Mouse (Mus musculus): Measurements from ENCODE around the gene Csnk1g2.

Csnk1g2 gene

DNA sequence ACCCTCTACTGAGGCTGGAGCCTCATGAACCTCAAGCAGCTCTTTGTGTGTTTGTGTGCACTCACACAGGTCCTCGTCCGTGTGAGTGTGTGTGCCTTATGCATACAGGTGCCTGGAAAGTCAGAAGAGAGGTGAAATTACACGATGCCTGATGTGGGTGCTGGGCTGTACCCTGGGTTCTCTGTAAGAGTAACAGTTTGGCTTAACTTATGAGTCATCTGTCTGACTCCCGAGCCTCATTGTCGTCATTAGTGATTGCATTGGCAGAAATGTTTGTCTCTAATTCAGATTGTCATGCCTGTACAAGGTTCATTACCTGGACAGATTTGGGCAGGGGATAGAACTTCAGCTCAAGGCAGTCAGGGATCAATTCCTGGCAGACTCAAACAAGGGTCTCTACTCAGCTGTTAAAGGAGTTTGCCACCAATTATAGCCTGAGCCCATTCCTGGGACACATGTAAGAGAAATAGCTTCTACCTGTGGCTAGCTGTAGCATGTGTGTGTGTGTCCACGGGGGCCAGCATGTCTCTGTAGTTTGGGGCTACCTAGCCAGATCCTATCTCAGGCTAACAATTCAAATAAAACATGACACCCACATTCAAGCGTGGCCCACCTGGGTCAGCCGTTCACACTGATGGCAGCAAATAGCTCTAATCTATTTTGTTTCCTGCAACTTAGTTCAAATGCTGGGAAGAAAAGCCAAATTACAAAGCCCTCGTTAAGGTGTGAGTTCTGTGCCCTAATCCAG is 54.7 kb downstream of the Csnk1g2 start:
- intact Hi-C loops (cut with DNase I): no loop called here

- intact Hi-C loops (cut with DNase I): no loop called here
Observed at GRCm38 (mm10) chr10:80677942-80678436, 55.4 kb downstream of the Csnk1g2 start, which contains the start of gene Mknk2. Mknk2 (minus strand) TSS chr10:80678112.

GRCm38 (mm10) chr10:80678601-80679377 is 56.2 kb downstream of the Csnk1g2 start:
- intact Hi-C loops (cut with DNase I): no loop called here

GRCm38 (mm10) chr10:80679556-80680259 is 57.1 kb downstream of the Csnk1g2 start:
- intact Hi-C loops (cut with DNase I): no loop called here

GRCm38 (mm10) chr10:80680260-80680696 is 57.6 kb downstream of the Csnk1g2 start:
- intact Hi-C loops (cut with DNase I): no loop called here

DNA sequence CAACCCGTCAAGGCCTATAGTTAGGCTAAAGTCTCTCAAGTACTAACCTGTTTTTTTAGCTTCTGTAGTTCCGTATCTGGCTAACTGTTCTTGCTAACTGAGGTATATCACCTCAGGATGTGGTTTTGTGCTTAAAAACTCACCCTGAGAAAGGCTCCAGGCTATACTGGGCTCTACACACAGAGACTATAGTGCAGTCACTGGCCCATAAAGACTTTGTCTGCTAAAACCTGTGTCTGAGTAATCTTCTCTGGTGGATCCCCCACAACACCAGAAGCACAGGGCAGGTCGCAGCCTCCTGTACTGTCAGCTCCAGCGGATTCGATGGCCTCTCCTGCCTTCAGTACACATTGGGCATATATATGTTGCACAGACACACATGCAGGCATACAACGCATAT is 59.4 kb downstream of the Csnk1g2 start:
- intact Hi-C loops (cut with DNase I): no loop called here

- intact Hi-C loops (cut with DNase I): no loop called here
Observed at GRCm38 (mm10) chr10:80683647-80684046, 61.0 kb downstream of the Csnk1g2 start.

DNA sequence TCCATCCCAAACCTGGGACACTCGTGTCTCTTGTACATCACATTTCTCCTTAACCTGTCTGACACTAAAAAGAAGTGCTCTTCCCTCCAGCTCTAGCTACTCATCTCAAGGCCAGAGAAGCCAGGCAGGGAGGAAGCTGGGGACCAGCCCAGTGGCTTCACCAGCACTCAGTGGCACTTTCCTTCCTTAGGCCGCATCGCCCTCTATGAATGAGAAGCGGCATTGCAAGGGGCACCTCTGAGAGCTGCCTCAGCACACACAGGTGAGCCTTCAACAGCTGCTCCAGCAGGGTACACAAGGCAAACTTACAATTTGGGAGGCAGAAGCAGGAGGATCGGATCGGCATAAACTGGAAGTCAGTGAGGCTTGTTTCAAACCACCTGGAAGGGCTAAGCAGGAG is 61.6 kb downstream of the Csnk1g2 start:
- intact Hi-C loops (cut with DNase I): no loop called here

GRCm38 (mm10) chr10:80684984-80685383 is 62.3 kb downstream of the Csnk1g2 start:
- intact Hi-C loops (cut with DNase I): loop anchor here (5.0 kb wide), 2 partner anchors 73 to 108 kb away; partner anchors contain the start of gene Klf16

DNA sequence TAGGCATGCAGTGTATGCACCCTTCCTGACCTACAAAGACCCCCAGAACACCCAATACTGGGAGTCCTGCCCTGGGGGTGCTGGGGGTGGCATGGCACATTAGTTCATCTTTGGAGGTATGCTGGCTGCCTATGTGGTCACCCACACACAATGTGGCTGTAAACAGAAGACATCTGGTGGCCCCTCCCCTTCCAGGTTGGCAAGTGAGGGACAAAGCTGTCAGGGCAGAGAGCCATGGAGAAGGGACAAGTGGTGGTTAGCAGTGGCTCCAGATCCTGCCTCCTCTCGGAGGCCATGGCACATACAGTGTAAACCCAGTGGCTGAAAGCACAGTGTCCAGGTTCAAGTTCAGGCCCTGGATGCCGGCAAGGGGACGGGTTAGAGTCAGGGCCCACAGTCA is 64.0 kb downstream of the Csnk1g2 start:
- intact Hi-C loops (cut with DNase I): loop anchor here (2.0 to 5.0 kb wide), 3 partner anchors 28 to 109 kb away; partner anchors contain the start of gene Klf16

- intact Hi-C loops (cut with DNase I): loop anchor here (2.0 to 5.0 kb wide), 3 partner anchors 29 to 111 kb away; partner anchors contain the start of gene Klf16
Observed at GRCm38 (mm10) chr10:80687850-80688249, 65.2 kb downstream of the Csnk1g2 start.

Small RNA genes lying within 50 kb of the gene (microRNA-seq; reads per million reads assigned to microRNA genes)
- 0.69 to 1.4 reads per million in 2 experiments for gene Mir6912
